Comparison of ENCODE assay signal across 11 mouse cellular contexts in the genomic region with DNA sequence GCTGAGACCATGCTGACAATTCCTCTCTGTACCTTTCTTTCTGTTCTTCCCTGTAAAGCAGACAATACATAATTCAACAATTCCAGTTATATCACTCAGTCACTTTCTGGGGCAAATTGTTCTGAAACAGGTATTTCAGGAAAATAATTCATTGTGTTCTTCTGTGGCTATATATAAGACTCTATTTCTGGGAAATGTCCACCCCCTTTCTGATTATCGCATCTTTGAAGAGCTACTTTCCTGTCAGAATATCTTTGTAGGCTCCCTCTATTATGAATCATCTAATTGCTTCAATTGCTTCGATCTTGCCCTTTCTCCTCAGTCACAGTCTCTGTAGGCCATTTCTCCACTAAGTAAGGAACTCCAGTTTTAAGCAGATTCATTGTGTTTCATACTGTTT.
"Had no signal": no experiment of that assay in that cellular context is flagged by ENCODE, and none has a peak within 500 bp of the region (broad histone marks: within the 10 kb centered on the region; RNA-seq: fewer than 3 reads in every experiment).

No protein-coding gene starts in this region.

- DNase-seq: retina, postnatal 1 day; right cerebral cortex, adult 18-20 months; right cerebral cortex, postnatal 14 days; right cerebral cortex, postnatal 25 days; right cerebral cortex, postnatal 4 days; spleen, adult 18-20 months; thymus, adult 18-20 months; thymus, adult 2 months; thymus, postnatal 14 days; thymus, postnatal 25 days; thymus, postnatal 36 days had no signal
